Comparison of ENCODE assay signal across 8 mouse cellular contexts in genomic region chr11:83065441-83066344, GRCm38 (mm10). TPM values are rescaled to one million over a fixed set of nuclear protein-coding genes. Genes with fewer than 3 reads are reported as not detected.
DNase-seq lines count a peak whose midpoint lies in the region; ATAC-seq lines count a peak whose summit lies in the region.

No protein-coding gene starts in this region.

- intact Hi-C loops in heart, postnatal 14 days (cut with DNase I): no loop called here

- DNase-seq in heart, postnatal 14 days: no peak
- DNase-seq in 416B (ENCODE audit: low read depth): peak; percentile 25
- DNase-seq in T-cell, adult 2 months (ENCODE audit: low spot score): peak; percentile 55
- DNase-seq in ovary, adult 18-20 months (ENCODE audit: low spot score): no peak
- DNase-seq in limb, embryonic 10.5 days (ENCODE audit: low spot score): no peak
- DNase-seq in embryo, embryonic 10 days (ENCODE audit: low spot score): no peak

- H3K9ac ChIP-seq in heart, embryonic 14.5 days (ENCODE audit: low read length): no peak overlapping the region; the same call in 1 of the 2 replicates

- H3K27ac ChIP-seq in heart, embryonic 14.5 days (replicated peaks in 1 of 2; ENCODE audit: control insufficient read depth in 1 of 2, insufficient read depth in 1 of 2, low read depth in 2 of 2, low read length in 2 of 2): no peak overlapping the region
- peak overlapping the region; percentile 99 for H3K27ac ChIP-seq in macrophage
- H3K27ac ChIP-seq in limb, embryonic 10.5 days: no peak overlapping the region

- no peaks in the 10 kb centered on the region for H3K9me3 ChIP-seq in heart, embryonic 14.5 days (ENCODE audit: control insufficient read depth, low read length)
- no peaks in the 10 kb centered on the region for H3K9me3 ChIP-seq in limb, embryonic 10.5 days (replicated peaks)

- H3K36me3 ChIP-seq in heart, embryonic 14.5 days (ENCODE audit: control insufficient read depth, insufficient read depth, low read length): no peaks in the 10 kb centered on the region
- H3K36me3 ChIP-seq in macrophage (ENCODE audit: inconsistent target): peaks cover 29% of the 10 kb centered on the region
- no peaks in the 10 kb centered on the region for H3K36me3 ChIP-seq in limb, embryonic 10.5 days

- H3K4me1 ChIP-seq in heart, embryonic 14.5 days (ENCODE audit: control insufficient read depth in 2 of 2, insufficient read depth in 2 of 2, low read length in 2 of 2): peaks cover 7 to 13% of the 10 kb centered on the region in 2 experiments; a peak in 3 of 4 replicates
- H3K4me1 ChIP-seq in limb, embryonic 10.5 days: no peaks in the 10 kb centered on the region

- WGBS in heart, embryonic 14.5 days: 15% methylated on average over 6 of the region's 6 CpGs
- WGBS in macrophage (ENCODE audit: missing documents): 17% methylated on average over 5 of the region's 6 CpGs
- WGBS in limb, embryonic 10.5 days: 26% methylated on average over 6 of the region's 6 CpGs

- peak overlapping the region in 1 of 2 experiments; percentile 0; a peak in 2 of 4 replicates for H3K4me3 ChIP-seq in heart, embryonic 14.5 days (ENCODE audit: control insufficient read depth in 1 of 2, insufficient read depth in 1 of 2, low read depth in 1 of 2, low read length in 2 of 2)
- H3K4me3 ChIP-seq in macrophage (ENCODE audit: inconsistent target): peak overlapping the region; percentile 95
- H3K4me3 ChIP-seq in limb, embryonic 10.5 days: no peak overlapping the region

- no peak for ATAC-seq in heart, embryonic 14.5 days (ENCODE audit: insufficient number of reproducible peaks, insufficient read depth, low FRiP score, low read depth)

- H3K79me2 ChIP-seq in macrophage (ENCODE audit: inconsistent target): peaks cover 61% of the 10 kb centered on the region

- H3K4me2 ChIP-seq in heart, embryonic 14.5 days (ENCODE audit: low read length): peak overlapping the region; percentile 26; the same call in 1 of the 2 replicates

- H3K27me3 ChIP-seq in heart, embryonic 14.5 days (ENCODE audit: control insufficient read depth, insufficient read depth, low read length): no peaks in the 10 kb centered on the region
- peaks cover 12% of the 10 kb centered on the region; the same call in 1 of the 2 replicates for H3K27me3 ChIP-seq in limb, embryonic 10.5 days (ENCODE audit: low read depth, poor library complexity, severe bottlenecking)

RNA-seq across cellular contexts. Expression of gene Slfn2, which starts 0.8 kb away (rescaled TPM):
- 4.5 and 5.5 TPM in 2 replicates for polyA plus RNA-seq in heart, embryonic 14.5 days (2014; fragmentation: Nextera tagmentation; extraction: Ambion mirVana)
- 1 to 10 TPM; 3.5 to 4.8 TPM for total RNA-seq in heart, postnatal 14 days (2021)
- total RNA-seq in macrophage (2018; cell fraction: chromatin; rRNA removed): 100 to 1,000 TPM; 204 to 973 (median 602) TPM
- total RNA-seq in macrophage (2018; cell fraction: cytosol; rRNA removed): 1,000 to 10,000 TPM in 20 of 26 experiments, 100 to 1,000 TPM in 6; 511 to 2,505 (median 1,185) TPM
- total RNA-seq in macrophage (2018; cell fraction: nucleus; rRNA removed): 1,000 to 10,000 TPM in 19 of 26 experiments, 100 to 1,000 TPM in 7; 398 to 1,812 (median 1,263) TPM
- polyA plus RNA-seq in macrophage (2018): 335 to 670 TPM (median 455 TPM) in 3 replicates
- polyA plus RNA-seq in limb, embryonic 10.5 days (2016; fragmentation: Nextera tagmentation; extraction: Ambion mirVana): 0.34 and 1.2 TPM in 2 replicates

RNA-seq across cellular contexts. Expression of gene Slfn8, which starts 45.1 kb away (rescaled TPM):
- 0.58 TPM in 2 replicates for polyA plus RNA-seq in heart, embryonic 14.5 days (2014; fragmentation: Nextera tagmentation; extraction: Ambion mirVana)
- under 1 TPM; 0.22 to 0.46 TPM for total RNA-seq in heart, postnatal 14 days (2021)
- total RNA-seq in macrophage (2018; cell fraction: chromatin; rRNA removed): 1,000 to 10,000 TPM in 3 of 26 experiments, 100 to 1,000 TPM in 23; 149 to 1,206 (median 560) TPM
- 100 to 1,000 TPM in 15 of 26 experiments, 10 to 100 TPM in 11; 69.3 to 339 (median 209) TPM for total RNA-seq in macrophage (2018; cell fraction: cytosol; rRNA removed)
- total RNA-seq in macrophage (2018; cell fraction: nucleus; rRNA removed): 100 to 1,000 TPM in 25 of 26 experiments, 10 to 100 TPM in 1; 97.1 to 956 (median 621) TPM
- 43.7 to 104 TPM (median 83.5 TPM) in 3 replicates for polyA plus RNA-seq in macrophage (2018)
- polyA plus RNA-seq in limb, embryonic 10.5 days (2016; fragmentation: Nextera tagmentation; extraction: Ambion mirVana): 0.08 and 0.21 TPM in 2 replicates

RNA-seq across cellular contexts. Expression of gene Slfn1, which starts 51.0 kb away (rescaled TPM):
- 0.11 and 0.80 TPM in 2 replicates for polyA plus RNA-seq in heart, embryonic 14.5 days (2014; fragmentation: Nextera tagmentation; extraction: Ambion mirVana)
- total RNA-seq in heart, postnatal 14 days (2021): under 1 TPM in 1 of 2 experiments, not detected in 1; 0.41 TPM
- 10 to 100 TPM in 14 of 26 experiments, 1 to 10 TPM in 6, under 1 TPM in 4, not detected in 2; 0.49 to 87.4 (median 43.8) TPM for total RNA-seq in macrophage (2018; cell fraction: chromatin; rRNA removed)
- total RNA-seq in macrophage (2018; cell fraction: cytosol; rRNA removed): 100 to 1,000 TPM in 1 of 26 experiments, 10 to 100 TPM in 13, 1 to 10 TPM in 12; 2.9 to 110 (median 34.3) TPM
- total RNA-seq in macrophage (2018; cell fraction: nucleus; rRNA removed): 100 to 1,000 TPM in 11 of 26 experiments, 10 to 100 TPM in 5, 1 to 10 TPM in 9, under 1 TPM in 1; 0.96 to 224 (median 70.9) TPM
- 3.5 to 9.8 TPM (median 4.5 TPM) in 3 replicates for polyA plus RNA-seq in macrophage (2018)
- not detected in 2 replicates for polyA plus RNA-seq in limb, embryonic 10.5 days (2016; fragmentation: Nextera tagmentation; extraction: Ambion mirVana)

Comparison
In these comparisons a context has a peak if more than half of its experiments do, and no peak if none do; other contexts are left out.
1. DNase-seq: peak in 416B (single experiment) and T-cell, adult 2 months (single experiment); none in heart, postnatal 14 days (0 of 2), ovary, adult 18-20 months (single experiment), limb, embryonic 10.5 days (single experiment) and embryo, embryonic 10 days (single experiment).
2. RNA of gene Slfn2, which starts 0.8 kb away (polyA plus RNA-seq): 335 to 670 TPM in macrophage; 4.5 to 5.5 TPM in heart, embryonic 14.5 days and 0.34 to 1.2 TPM in limb, embryonic 10.5 days; every median in the first group is over 10 times any median in the second.
3. RNA of gene Slfn8, which starts 45.1 kb away (polyA plus RNA-seq): 43.7 to 104 TPM in macrophage; 0.58 TPM in heart, embryonic 14.5 days and 0.08 to 0.21 TPM in limb, embryonic 10.5 days; every median in the first group is over 10 times any median in the second.